Mouse (Mus musculus) stomach, postnatal 0 days (tissue): Measurements from ENCODE around the gene Gtdc1. TPM values are rescaled to one million over a fixed set of nuclear protein-coding genes. Genes with fewer than 3 reads are reported as not detected.

Source experiments
- ATAC-seq: fragments of 200-750 bp; cut with Nextera tagmentation; 2 replicates; pipeline ENCODE4 v1.8.0; 2017; ENCODE audit not compliant: low FRiP score, low TSS enrichment
- DNase-seq: peaks from one replicate; pipeline ENCODE4 v3.0.0-alpha.2; 2016; ENCODE audit warnings: low spot score
- H3K27ac ChIP-seq: fragments of 300-500 bp; sonication (generic); replicated peaks from 2 replicates; pipeline ENCODE4 v1.5.1; 2014; ENCODE audit warnings: mild to moderate bottlenecking, control low read depth
- H3K27me3 ChIP-seq: fragments of 300-500 bp; sonication (generic); 2 replicates; pipeline ENCODE4 v1.6.1; 2014; ENCODE audit warnings: low read length; ENCODE audit not compliant: control insufficient read depth, insufficient read depth
- H3K36me3 ChIP-seq: fragments of 300-500 bp; sonication (generic); 2 replicates; pipeline ENCODE4 v1.6.1; 2014; ENCODE audit warnings: low read length, mixed read lengths; ENCODE audit not compliant: control insufficient read depth, insufficient read depth
- H3K4me1 ChIP-seq: fragments of 300-500 bp; sonication (generic); replicated peaks from 2 replicates; pipeline ENCODE4 v1.6.1; 2014; ENCODE audit warnings: antibody characterized with exemption; ENCODE audit not compliant: control insufficient read depth, insufficient read depth
- H3K4me2 ChIP-seq: fragments of 300-500 bp; sonication (generic); replicated peaks from 2 replicates; pipeline ENCODE4 v1.6.1; 2014; ENCODE audit warnings: low read depth, mild to moderate bottlenecking, control low read depth, moderate library complexity
- H3K4me3 ChIP-seq: fragments of 300-500 bp; sonication (generic); 2 replicates; pipeline ENCODE4 v1.5.1; 2014; ENCODE audit warnings: low read depth, low read length, control low read depth
- H3K9ac ChIP-seq: fragments of 300-500 bp; sonication (generic); 2 replicates; pipeline ENCODE4 v1.6.1; 2014; ENCODE audit warnings: mild to moderate bottlenecking, low read length, control low read depth, mixed read lengths
- H3K9me3 ChIP-seq: fragments of 300-500 bp; sonication (generic); 2 replicates; pipeline ENCODE4 v1.6.1; 2016; ENCODE audit warnings: low read length; ENCODE audit not compliant: control insufficient read depth
- CTCF ChIP-seq: IDR thresholded peaks from 2 replicates; pipeline ENCODE4 v1.5.1; 2016; ENCODE audit warnings: antibody characterized with exemption, low read depth, mild to moderate bottlenecking, moderate library complexity
- EP300 ChIP-seq: optimal IDR thresholded peaks from 2 replicates; pipeline ENCODE3; 2016; ENCODE audit warnings: antibody characterized with exemption
- WGBS: fragments of 180-500 bp; shearing (Covaris S2); extraction: QIAGEN DNeasy Blood & Tissue Kit; methylation state at CpG from one replicate; pipeline ENCODE4 v1.1.7; 2014; 5-methylcytosine and 5-hydroxymethylcytosine counted together
- polyA plus RNA-seq: library from polyadenylated mRNA; unstranded; fragments of >200 nt; fragmentation: Nextera tagmentation; extraction: Ambion mirVana; gene quantifications from 2 replicates; pipeline ENCODE4 v1.2.1, GENCODE M21; 2015

Gtdc1 gene
- polyA plus RNA-seq, 1 experiment from 2014 or later = 6.3 TPM

- Histone ChIP-seq H3K27ac (no peak overlapping the region), H3K9ac (no peak overlapping the region), H3K9me3 (no peaks in the 10 kb centered on the region), H3K4me1 (no peaks in the 10 kb centered on the region), H3K27me3 (no peaks in the 10 kb centered on the region), H3K36me3 (no peaks in the 10 kb centered on the region), H3K4me3 (no peak overlapping the region), H3K4me2 (no peak overlapping the region)
- WGBS = 84% methylated on average over 10 of the region's 10 CpGs
- ATAC-seq (no peak), DNase-seq (no peak)
- no peak for TF ChIP-seq CTCF
- no peak for TF ChIP-seq EP300
Observed at GRCm38 (mm10) chr2:44535136-44535675, 392.3 kb downstream of the Gtdc1 start.

GRCm38 (mm10) chr2:44526110-44527032 lies 401.1 kb downstream of the Gtdc1 start:
- Histone ChIP-seq H3K4me2 (no peak overlapping the region), H3K9me3 (no peaks in the 10 kb centered on the region), H3K27me3 (no peaks in the 10 kb centered on the region), H3K36me3 (no peaks in the 10 kb centered on the region), H3K4me1 (no peaks in the 10 kb centered on the region), H3K4me3 (no peak overlapping the region), H3K27ac (no peak overlapping the region), H3K9ac (no peak overlapping the region)
- DNase-seq (no peak), ATAC-seq (0 out of 2 replicates have a peak, but pooled peaks have one; percentile 15)
- TF ChIP-seq CTCF (no peak), EP300 (no peak)
- 32% methylated on average over 6 of the region's 6 CpGs for whole genome bisulfite sequencing

GRCm38 (mm10) chr2:44525187-44525919 lies 402.1 kb downstream of the Gtdc1 start:
- no peak overlapping the region for H3K27ac ChIP-seq
- H3K9ac ChIP-seq = no peak overlapping the region
- no peaks in the 10 kb centered on the region for H3K9me3 ChIP-seq
- no peak overlapping the region for H3K4me2 ChIP-seq
- DNase-seq (no peak), ATAC-seq (no peak)
- WGBS = 68% methylated on average over 5 of the region's 5 CpGs
- no peaks in the 10 kb centered on the region for H3K27me3 ChIP-seq
- no peaks in the 10 kb centered on the region for H3K36me3 ChIP-seq
- no peaks in the 10 kb centered on the region for H3K4me1 ChIP-seq
- no peak overlapping the region for H3K4me3 ChIP-seq
- TF ChIP-seq EP300 = no peak
- TF ChIP-seq CTCF = no peak

GRCm38 (mm10) chr2:44519236-44519635 lies 408.2 kb downstream of the Gtdc1 start:
- Histone ChIP-seq H3K4me1 (no peaks in the 10 kb centered on the region), H3K4me2 (no peak overlapping the region), H3K27me3 (no peaks in the 10 kb centered on the region), H3K9ac (no peak overlapping the region), H3K27ac (no peak overlapping the region), H3K4me3 (no peak overlapping the region), H3K36me3 (no peaks in the 10 kb centered on the region), H3K9me3 (no peaks in the 10 kb centered on the region)
- DNase-seq = no peak
- WGBS = 68% methylated on average over 3 of the region's 3 CpGs
- ATAC-seq = no peak
- no peak for TF ChIP-seq EP300
- no peak for TF ChIP-seq CTCF

- 69% methylated on average over 4 of the region's 4 CpGs for WGBS
- H3K27ac ChIP-seq = no peak overlapping the region
- H3K9me3 ChIP-seq = no peaks in the 10 kb centered on the region
- H3K4me1 ChIP-seq = no peaks in the 10 kb centered on the region
- ATAC-seq (no peak), DNase-seq (no peak)
- no peak overlapping the region for H3K4me2 ChIP-seq
- TF ChIP-seq CTCF = no peak
- no peak for TF ChIP-seq EP300
- no peak overlapping the region for H3K9ac ChIP-seq
- H3K27me3 ChIP-seq = no peaks in the 10 kb centered on the region
- no peaks in the 10 kb centered on the region for H3K36me3 ChIP-seq
- no peak overlapping the region for H3K4me3 ChIP-seq
Observed at GRCm38 (mm10) chr2:44518085-44518484, 409.4 kb downstream of the Gtdc1 start.

Other genes starting within 250 kb of the Gtdc1 start
- gene Zeb2, start 189.7 kb upstream of the Gtdc1 start, polyA plus RNA-seq = 13.5 and 14.4 TPM in 2 replicates